Comparison of ENCODE assay signal across 14 mouse cellular contexts in genomic region chr12:29860986-29861385, GRCm38 (mm10).
"Had no signal": no experiment of that assay in that cellular context is flagged by ENCODE, and none has a peak within 500 bp of the region (broad histone marks: within the 10 kb centered on the region; RNA-seq: fewer than 3 reads in every experiment).

No protein-coding gene starts in this region.

- H3K27ac ChIP-seq: kidney, embryonic 15.5 days; limb, embryonic 15.5 days; liver, embryonic 12.5 days; macrophage; midbrain, embryonic 12.5 days; neural tube, embryonic 13.5 days had no signal

- H3K4me3 ChIP-seq: kidney, embryonic 15.5 days; limb, embryonic 15.5 days; liver, embryonic 12.5 days; megakaryocyte, embryonic 14.5 days; midbrain, embryonic 12.5 days; neural tube, embryonic 13.5 days had no signal

- H3K4me1 ChIP-seq: kidney, embryonic 15.5 days; limb, embryonic 15.5 days; liver, embryonic 12.5 days; megakaryocyte, embryonic 14.5 days; midbrain, embryonic 12.5 days; neural tube, embryonic 13.5 days had no signal

- DNase-seq: kidney, postnatal 14 days; layer of hippocampus, postnatal 36 days; lung, embryonic 14.5 days; lung, postnatal 14 days; right cerebral cortex, adult 18-20 months; right cerebral cortex, postnatal 25 days; thymus, postnatal 4 days had no signal

- H3K27me3 ChIP-seq: kidney, embryonic 15.5 days; limb, embryonic 15.5 days; liver, embryonic 12.5 days; megakaryocyte, embryonic 14.5 days; midbrain, embryonic 12.5 days; neural tube, embryonic 13.5 days had no signal
